Comparison of ENCODE assay signal across 27 mouse cellular contexts in the genomic region with DNA sequence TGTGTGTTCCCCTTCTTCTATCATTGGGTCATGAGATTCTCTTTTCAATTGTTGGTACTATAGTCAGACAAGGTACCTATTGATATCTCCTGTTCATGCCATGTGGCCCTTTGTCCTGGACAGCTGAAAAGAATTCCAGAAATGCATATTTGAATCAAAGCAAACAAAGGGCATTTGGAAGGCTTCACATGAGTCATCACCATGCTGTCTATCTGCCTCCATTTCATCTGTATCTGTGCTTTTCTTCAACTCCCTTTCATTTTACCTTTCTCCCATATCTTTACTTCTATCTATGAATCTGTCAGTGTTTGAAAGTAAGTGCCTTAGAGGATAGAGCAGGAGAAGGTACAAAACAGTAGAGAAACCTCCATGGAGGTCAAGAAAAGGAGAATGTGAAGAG.
DNase-seq lines count a peak whose midpoint lies in the region; ATAC-seq lines count a peak whose summit lies in the region.
"Had no signal": no experiment of that assay in that cellular context is flagged by ENCODE, and none has a peak within 500 bp of the region (broad histone marks: within the 10 kb centered on the region; RNA-seq: fewer than 3 reads in every experiment).

No protein-coding gene starts in this region.

- H3K27ac ChIP-seq in hindbrain, embryonic 12.5 days: no peak overlapping the region
- H3K27ac ChIP-seq: embryonic facial prominence, embryonic 10.5 days; embryonic facial prominence, embryonic 12.5 days; forebrain, embryonic 10.5 days; forebrain, embryonic 12.5 days had no signal

- no peak overlapping the region for H3K4me3 ChIP-seq in hindbrain, embryonic 12.5 days
- H3K4me3 ChIP-seq: embryonic facial prominence, embryonic 10.5 days; embryonic facial prominence, embryonic 12.5 days; erythroblast, embryonic 14.5 days; forebrain, embryonic 10.5 days; forebrain, embryonic 12.5 days had no signal

- H3K36me3 ChIP-seq in hindbrain, embryonic 12.5 days: no peaks in the 10 kb centered on the region
- H3K36me3 ChIP-seq: embryonic facial prominence, embryonic 10.5 days; embryonic facial prominence, embryonic 12.5 days; forebrain, embryonic 10.5 days; forebrain, embryonic 12.5 days; G1E had no signal

- H3K9ac ChIP-seq in hindbrain, embryonic 12.5 days: no peak overlapping the region
- H3K9ac ChIP-seq: embryonic facial prominence, embryonic 12.5 days; forebrain, embryonic 12.5 days had no signal

- no peak for ATAC-seq in hindbrain, embryonic 12.5 days (ENCODE audit: low FRiP score)
- ATAC-seq: CD4-positive, CD25-positive, alpha-beta regulatory T cell, adult 4 months; forebrain, embryonic 14.5 days; forebrain, embryonic 16.5 days; Patski had no signal

- no peaks in the 10 kb centered on the region for H3K9me3 ChIP-seq in hindbrain, embryonic 12.5 days (replicated peaks)
- H3K9me3 ChIP-seq: embryonic facial prominence, embryonic 10.5 days; embryonic facial prominence, embryonic 12.5 days; forebrain, embryonic 10.5 days; forebrain, embryonic 12.5 days; G1E had no signal

- H3K27me3 ChIP-seq in hindbrain, embryonic 12.5 days: no peaks in the 10 kb centered on the region
- H3K27me3 ChIP-seq: CH12.LX; embryonic facial prominence, embryonic 12.5 days; forebrain, embryonic 12.5 days; Patski had no signal

- H3K4me1 ChIP-seq in hindbrain, embryonic 12.5 days: no peaks in the 10 kb centered on the region
- H3K4me1 ChIP-seq: embryonic facial prominence, embryonic 10.5 days; embryonic facial prominence, embryonic 12.5 days; forebrain, embryonic 10.5 days; forebrain, embryonic 12.5 days had no signal

- DNase-seq in 3T3-L1 (ENCODE audit: low read depth, low spot score) (peak; percentile 69), R1 (ENCODE audit: low read depth, low spot score) (peak; percentile 1)
- peak; percentile 95 for DNase-seq in Muller cell, postnatal 12 days (ENCODE audit: inconsistent ontology term)
- DNase-seq in right cerebral cortex, adult 2 months (ENCODE audit: low spot score in 2 of 2): no peak
- no peak for DNase-seq in frontal cortex, adult 2 months (ENCODE audit: extremely low spot score in 1 of 2, low spot score in 1 of 2)
- DNase-seq: adrenal gland, adult 2 months; adrenal gland, postnatal 10 days; adrenal gland, postnatal 25 days; cerebellum, adult 11 months; cerebellum, adult 18-20 months; cerebellum, adult 8-10 months; cerebellum, adult 9-11 months; cerebellum, postnatal 14 days; cerebellum, postnatal 36 days; embryo, embryonic 11 days had no signal

- H3K4me2 ChIP-seq in hindbrain, embryonic 12.5 days (replicated peaks): no peak overlapping the region
- H3K4me2 ChIP-seq: embryonic facial prominence, embryonic 12.5 days; forebrain, embryonic 12.5 days had no signal

Comparison
In these comparisons a context has a peak if more than half of its experiments do, and no peak if none do; other contexts are left out.
1. DNase-seq: peak in 3T3-L1 (single experiment), Muller cell, postnatal 12 days (single experiment) and R1 (single experiment); none in right cerebral cortex, adult 2 months (0 of 2) and frontal cortex, adult 2 months (0 of 2).